Comparison of ENCODE assay signal across 4 mouse cellular contexts in genomic region chr10:111198705-111199104, GRCm38 (mm10). TPM values are rescaled to one million over a fixed set of nuclear protein-coding genes. Genes with fewer than 3 reads are reported as not detected.
A peak's percentile ranks its signal among the peaks of the same experiment; 100 is the strongest.
DNase-seq lines count a peak whose midpoint lies in the region; ATAC-seq lines count a peak whose summit lies in the region.

No protein-coding gene starts in this region.

- DNase-seq in heart, adult 11 months = peak; percentile 27

- ATAC-seq in CD4-positive, CD25-positive, alpha-beta regulatory T cell, adult 4 months = peak; percentile 55
- ATAC-seq in common myeloid progenitor, adult 5-6 weeks (replicated peaks; ENCODE audit: low read depth, poor library complexity, severe bottlenecking) = 0 out of 2 replicates have a peak, but pooled peaks have one; percentile 10
- peak; percentile 49; the same call in 1 of the 2 replicates for ATAC-seq in megakaryocyte, adult 5-6 weeks (ENCODE audit: poor library complexity, severe bottlenecking)

RNA-seq across cellular contexts. Expression of gene Osbpl8, which starts 34.2 kb away (rescaled TPM):
- polyA plus RNA-seq in CD4-positive, CD25-positive, alpha-beta regulatory T cell, adult 4 months (2017; shearing (Covaris generic)) = 10 to 100 TPM; 12.9 to 13.2 TPM
- total RNA-seq in common myeloid progenitor, adult 5-6 weeks (2017) = 163 and 167 TPM in 2 replicates
- total RNA-seq in megakaryocyte, adult 5-6 weeks (2015) = 65.5 and 68.1 TPM in 2 replicates
- 95.3 and 105 TPM in 2 replicates for total RNA-seq in megakaryocyte, adult 5-6 weeks (2017)

Comparison
In these comparisons a context has a peak if more than half of its experiments do, and no peak if none do; other contexts are left out.
1. Peak in every context shown above with its lines: DNase-seq and ATAC-seq.